Mouse (Mus musculus): ENCODE data around the gene Gm904.
"Not testable (repeated sequence)": the region's sequence is repeated elsewhere in the genome, so short reads cannot be mapped to it uniquely, and the experiment has no call there.

The Gm904 gene

DNA sequence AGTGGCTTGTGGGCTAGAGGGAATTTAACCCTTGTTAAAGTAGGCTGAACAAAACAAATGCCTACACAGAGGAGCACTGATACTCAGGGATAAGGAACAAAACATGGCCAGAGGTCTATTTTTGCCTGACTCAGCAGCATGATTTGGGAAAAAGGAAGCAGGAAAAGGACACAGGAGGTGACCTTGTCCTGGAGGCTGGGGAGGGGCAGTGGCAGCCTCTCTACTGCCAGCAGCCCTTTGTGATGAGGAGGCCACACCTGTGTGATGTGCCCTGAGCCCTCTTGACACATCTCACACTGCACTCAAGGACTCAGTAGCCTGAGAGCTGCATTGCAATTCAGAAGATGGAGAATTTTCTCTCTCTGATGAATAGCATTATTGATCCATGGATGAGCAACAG is at the start of gene Gm904:
Gene Gm904 (plus strand): TSS at position 301 of the 400 bp plus-strand sequence.
- ATAC-seq (ENCODE audit: low TSS enrichment): not testable (repeated sequence)

DNA sequence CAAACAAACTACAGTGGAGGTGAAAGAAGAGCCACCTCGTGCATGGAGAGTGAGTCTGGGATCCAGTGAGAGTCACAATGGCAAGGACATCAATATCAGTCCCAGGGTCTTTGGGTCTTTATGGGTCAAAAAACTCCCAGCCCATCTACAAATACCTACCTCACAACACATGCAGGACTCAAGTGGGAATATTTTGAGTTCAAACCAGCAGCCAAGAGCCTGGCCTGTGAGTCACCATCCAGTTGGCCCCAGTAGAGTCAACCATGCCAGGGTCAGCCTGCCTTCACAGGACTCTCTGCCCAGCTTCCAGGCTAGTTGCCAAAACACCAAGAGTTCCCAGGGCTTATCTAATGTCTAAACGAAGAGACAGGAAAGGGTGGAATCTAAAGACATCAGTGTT is 5.7 kb downstream of the Gm904 start:
- not testable (repeated sequence) for ATAC-seq (ENCODE audit: low TSS enrichment)
